Mouse (Mus musculus) forebrain, embryonic 11.5 days (tissue): ENCODE measurements around the gene Pik3ip1. TPM values are rescaled to one million over a fixed set of nuclear protein-coding genes. Genes with fewer than 3 reads are reported as not detected.

Experiments
- ATAC-seq: fragments of 200-750 bp; cut with Nextera tagmentation; replicated peaks from 2 replicates; pipeline ENCODE4 v1.8.0; 2017; ENCODE audit warnings: moderate TSS enrichment; ENCODE audit not compliant: low FRiP score
- DNase-seq: peaks from one replicate; pipeline ENCODE4 v3.0.0-alpha.2; 2017; ENCODE audit warnings: low spot score
- H3K27ac ChIP-seq: fragments of 300-500 bp; sonication (generic); 2 replicates; pipeline ENCODE4 v1.5.1; 2014; ENCODE audit warnings: low read depth, low read length
- H3K27me3 ChIP-seq: fragments of 300-500 bp; sonication (generic); 2 replicates; pipeline ENCODE4 v1.6.1; 2014; ENCODE audit warnings: mild to moderate bottlenecking, low read length, mixed read lengths; ENCODE audit not compliant: control insufficient read depth, insufficient read depth
- H3K36me3 ChIP-seq: fragments of 300-500 bp; sonication (generic); 2 replicates; pipeline ENCODE4 v1.6.1; 2014; ENCODE audit warnings: mild to moderate bottlenecking, low read length, moderate library complexity, mixed read lengths; ENCODE audit not compliant: control insufficient read depth, insufficient read depth
- H3K4me1 ChIP-seq: fragments of 300-500 bp; sonication (generic); replicated peaks from 2 replicates; pipeline ENCODE4 v1.6.1; 2014; ENCODE audit warnings: low read length, mixed read lengths; ENCODE audit not compliant: control insufficient read depth, insufficient read depth
- H3K4me2 ChIP-seq: fragments of 300-500 bp; sonication (generic); 2 replicates; pipeline ENCODE4 v1.6.1; 2014; ENCODE audit warnings: low read depth, mild to moderate bottlenecking, low read length, moderate library complexity, mixed read lengths; ENCODE audit not compliant: severe bottlenecking
- H3K4me3 ChIP-seq: fragments of 300-500 bp; sonication (generic); 2 replicates; pipeline ENCODE4 v1.5.1; 2014; ENCODE audit warnings: low read depth, low read length
- H3K9ac ChIP-seq: fragments of 300-500 bp; sonication (generic); 2 replicates; pipeline ENCODE4 v1.6.1; 2014; ENCODE audit warnings: low read length
- H3K9me3 ChIP-seq: fragments of 300-500 bp; sonication (generic); 2 replicates; pipeline ENCODE4 v1.6.1; 2016; ENCODE audit warnings: low read length, mixed read lengths; ENCODE audit not compliant: control insufficient read depth
- WGBS: fragments of 180-500 bp; shearing (Covaris S2); extraction: QIAGEN DNeasy Blood & Tissue Kit; methylation state at CpG from one replicate; pipeline ENCODE4 v1.1.7; 2014; 5-methylcytosine and 5-hydroxymethylcytosine counted together
- polyA plus RNA-seq: library from polyadenylated mRNA; unstranded; fragments of >200 nt; fragmentation: Nextera tagmentation; extraction: Ambion mirVana; gene quantifications from 2 replicates; pipeline ENCODE4 v1.2.1, GENCODE M21; 2014

Gene Pik3ip1
- polyA plus RNA-seq, 1 experiment from 2014 or later = 9.7 TPM

GRCm38 (mm10) chr11:3382602-3383594, 52.7 kb downstream of the Pik3ip1 start:
- DNase-seq (no peak), ATAC-seq (0 out of 2 replicates have a peak, but pooled peaks have one; percentile 53)
- H3K4me2 ChIP-seq = no peak overlapping the region
- no peaks in the 10 kb centered on the region for H3K36me3 ChIP-seq
- no peaks in the 10 kb centered on the region for H3K4me1 ChIP-seq
- no peaks in the 10 kb centered on the region for H3K9me3 ChIP-seq
- no peak overlapping the region for H3K27ac ChIP-seq
- 68% methylated on average over 5 of the region's 5 CpGs for WGBS
- no peak overlapping the region for H3K4me3 ChIP-seq
- H3K27me3 ChIP-seq = no peaks in the 10 kb centered on the region
- no peak overlapping the region for H3K9ac ChIP-seq

DNA sequence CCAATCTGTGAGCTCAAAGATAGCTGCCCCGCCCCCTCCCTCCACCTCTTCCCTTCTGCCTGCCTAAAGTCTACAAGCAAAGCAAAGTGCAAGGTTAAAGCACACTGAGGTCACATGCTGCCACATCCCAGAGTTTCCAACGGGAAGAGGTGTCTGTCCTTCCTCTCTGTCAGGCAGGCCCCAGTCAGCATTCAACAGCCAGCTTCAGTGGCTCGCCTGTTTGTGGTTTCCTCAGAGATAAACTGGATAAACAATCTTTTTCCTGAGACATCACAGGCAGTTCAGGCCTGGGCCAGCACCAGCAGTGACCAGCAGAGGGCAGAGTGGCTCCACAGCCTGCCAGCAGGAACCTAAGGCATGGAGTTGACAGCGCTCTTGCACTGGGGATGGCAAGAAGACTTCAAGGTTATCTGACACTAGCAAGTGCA, 56.8 kb downstream of the Pik3ip1 start:
- H3K27me3 ChIP-seq = no peaks in the 10 kb centered on the region
- no peak overlapping the region for H3K9ac ChIP-seq
- WGBS = 24% methylated on average over 4 of the region's 4 CpGs
- no peak overlapping the region for H3K27ac ChIP-seq
- DNase-seq = peak; percentile 84
- no peaks in the 10 kb centered on the region for H3K9me3 ChIP-seq
- H3K4me2 ChIP-seq = no peak overlapping the region
- no peaks in the 10 kb centered on the region for H3K36me3 ChIP-seq
- no peaks in the 10 kb centered on the region for H3K4me1 ChIP-seq
- ATAC-seq = peak; percentile 65; the same call in 1 of the 2 replicates
- H3K4me3 ChIP-seq = no peak overlapping the region

DNA sequence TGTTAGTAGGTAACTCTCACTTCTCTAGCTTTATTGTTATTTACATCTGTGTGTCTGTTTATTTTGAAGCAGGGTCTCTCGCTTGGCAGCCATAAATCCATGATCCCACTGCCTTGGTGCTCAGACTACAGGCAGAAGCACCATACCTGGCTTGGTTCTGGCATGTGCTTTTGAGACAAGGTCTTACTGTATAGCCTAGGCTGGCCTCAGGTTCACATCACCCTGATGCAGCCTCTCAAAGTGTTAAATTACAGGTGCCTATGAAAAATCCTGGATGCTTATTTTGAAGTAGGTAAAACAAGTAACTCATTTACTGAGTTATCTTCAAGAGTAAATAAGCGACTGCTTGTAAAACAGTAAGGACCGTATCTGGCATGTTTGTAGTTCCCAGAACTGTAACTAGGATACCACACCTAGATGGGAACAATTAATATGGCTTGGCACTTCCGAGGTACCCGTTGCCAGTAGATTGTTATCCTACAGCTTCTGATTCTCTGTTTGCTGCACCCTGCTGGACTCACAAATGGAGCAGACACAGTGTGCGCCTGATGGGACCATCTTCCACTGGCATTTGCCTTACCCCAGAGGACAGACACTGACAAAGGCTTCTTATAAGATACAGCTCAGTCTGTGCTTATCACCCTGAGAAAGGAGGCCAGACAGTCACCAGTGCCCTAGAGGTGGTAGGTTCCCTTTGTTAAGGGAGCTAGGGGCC, 57.4 kb downstream of the Pik3ip1 start:
- WGBS = 89% methylated on average over 6 of the region's 6 CpGs
- Histone ChIP-seq H3K4me1 (no peaks in the 10 kb centered on the region), H3K36me3 (no peaks in the 10 kb centered on the region)

GRCm38 (mm10) chr11:3389996-3390395, 59.8 kb downstream of the Pik3ip1 start:
- H3K9me3 ChIP-seq = no peaks in the 10 kb centered on the region
- no peak overlapping the region for H3K9ac ChIP-seq
- no peaks in the 10 kb centered on the region for H3K4me1 ChIP-seq
- ATAC-seq = no peak
- H3K4me2 ChIP-seq = no peak overlapping the region
- no peak overlapping the region for H3K27ac ChIP-seq
- H3K4me3 ChIP-seq = no peak overlapping the region
- 78% methylated on average over 5 of the region's 5 CpGs for WGBS
- no peaks in the 10 kb centered on the region for H3K27me3 ChIP-seq
- H3K36me3 ChIP-seq = no peaks in the 10 kb centered on the region
- DNase-seq = no peak

More for the DNA sequence above, 57.4 kb downstream of the Pik3ip1 start:
- Histone ChIP-seq H3K27ac (no peak overlapping the region), H3K4me2 (no peak overlapping the region), H3K9me3 (no peaks in the 10 kb centered on the region), H3K4me3 (no peak overlapping the region), H3K27me3 (no peaks in the 10 kb centered on the region), H3K9ac (no peak overlapping the region)
- DNase-seq (no peak), ATAC-seq (no peak)

DNA sequence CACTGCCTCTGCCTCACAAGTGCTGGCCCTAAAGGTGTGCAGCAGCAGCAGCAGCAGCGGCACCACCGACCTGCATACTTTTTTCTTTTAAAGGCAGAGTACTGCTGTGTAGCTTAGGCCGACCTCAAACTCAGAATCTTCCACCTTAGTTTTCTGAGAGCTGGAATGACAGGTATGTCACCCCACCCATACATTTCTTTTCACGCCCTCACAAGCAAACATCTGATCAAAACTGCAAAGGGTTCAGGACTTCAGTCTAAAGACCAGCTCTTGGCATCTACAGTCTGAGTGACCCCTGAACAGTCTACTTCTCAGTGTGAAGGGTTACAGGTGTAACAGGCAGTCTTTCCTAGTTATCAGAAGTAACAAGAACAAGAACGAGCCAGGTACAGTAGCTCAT, 60.6 kb downstream of the Pik3ip1 start:
- ATAC-seq (no peak), DNase-seq (no peak)
- no peaks in the 10 kb centered on the region for H3K27me3 ChIP-seq
- H3K4me1 ChIP-seq = no peaks in the 10 kb centered on the region
- no peaks in the 10 kb centered on the region for H3K36me3 ChIP-seq
- WGBS = 87% methylated on average over 5 of the region's 5 CpGs
- no peak overlapping the region for H3K4me3 ChIP-seq
- H3K9me3 ChIP-seq = no peaks in the 10 kb centered on the region
- H3K27ac ChIP-seq = no peak overlapping the region
- no peak overlapping the region for H3K4me2 ChIP-seq
- no peak overlapping the region for H3K9ac ChIP-seq

DNA sequence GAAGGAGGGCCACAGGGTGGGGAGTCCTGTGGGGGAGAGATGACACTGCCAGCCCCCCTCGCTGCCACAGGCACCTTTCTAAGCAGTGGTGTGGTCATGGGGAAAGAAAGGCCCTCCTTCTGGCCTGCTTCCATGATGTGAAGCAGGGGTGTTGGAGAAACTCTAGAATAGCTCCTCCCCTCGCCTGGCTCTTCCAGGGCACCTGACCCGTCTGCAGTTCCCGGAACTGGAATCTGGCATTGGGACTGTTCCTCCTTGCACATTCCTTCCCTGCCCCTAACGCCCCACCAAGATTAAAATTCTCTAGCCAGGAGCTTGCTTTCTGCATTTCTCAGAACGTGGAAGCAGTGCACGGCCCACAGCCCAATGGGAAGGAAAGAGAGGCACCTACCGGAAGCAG, 62.3 kb downstream of the Pik3ip1 start:
- H3K9ac ChIP-seq = no peak overlapping the region
- 86% methylated on average over 8 of the region's 8 CpGs for whole genome bisulfite sequencing
- H3K4me1 ChIP-seq = no peaks in the 10 kb centered on the region; the same call in 1 of the 2 replicates
- no peaks in the 10 kb centered on the region for H3K36me3 ChIP-seq
- ATAC-seq = no peak
- no peaks in the 10 kb centered on the region for H3K27me3 ChIP-seq
- H3K4me2 ChIP-seq = no peak overlapping the region
- no peak for DNase-seq
- H3K27ac ChIP-seq = no peak overlapping the region
- H3K4me3 ChIP-seq = no peak overlapping the region
- H3K9me3 ChIP-seq = no peaks in the 10 kb centered on the region

Other genes with a start within 250 kb of the Pik3ip1 start
- 12.9 and 14.9 TPM in 2 replicates for gene Sfi1, start 136.9 kb upstream of the Pik3ip1 start, polyA plus RNA-seq
- 75.0 and 76.2 TPM in 2 replicates for gene Eif4enif1, start 128.0 kb upstream of the Pik3ip1 start, polyA plus RNA-seq
- gene Drg1, start 64.0 kb upstream of the Pik3ip1 start, polyA plus RNA-seq = 289 and 299 TPM in 2 replicates
- 130 and 131 TPM in 2 replicates for gene Patz1, start 41.5 kb upstream of the Pik3ip1 start, polyA plus RNA-seq
- 51.8 and 63.9 TPM in 2 replicates for gene Limk2, start 78.8 kb downstream of the Pik3ip1 start, polyA plus RNA-seq
- gene Rnf185, start 122.0 kb downstream of the Pik3ip1 start, polyA plus RNA-seq = 45.9 and 47.5 TPM in 2 replicates
- 0.45 and 0.92 TPM in 2 replicates for gene Pla2g3, start 157.9 kb downstream of the Pik3ip1 start, polyA plus RNA-seq
- 0.31 and 0.47 TPM in 2 replicates for gene Inpp5j, start 174.4 kb downstream of the Pik3ip1 start, polyA plus RNA-seq
- 47.3 and 54.1 TPM in 2 replicates for gene Selenom, start 184.3 kb downstream of the Pik3ip1 start, polyA plus RNA-seq
- 43.8 and 44.3 TPM in 2 replicates for gene Smtn, start 210.2 kb downstream of the Pik3ip1 start, polyA plus RNA-seq